Mouse (Mus musculus) c-Kit-positive CD71-positive TER-119-positive erythroid progenitor cells, embryonic 14.5 days (primary cell): Measurements from ENCODE around the gene Il20.

ENCODE experiments used
- DNase-seq: peaks from one replicate; pipeline ENCODE4 v3.0.0-alpha.2; 2013; ENCODE audit warnings: low spot score

The Il20 gene

GRCm38 (mm10) chr1:130865541-130866221, 45.6 kb downstream of the Il20 start, which contains the start of gene Fcmr:
Gene Fcmr (plus strand): TSS chr1:130865669.
- no peak for DNase-seq

DNA sequence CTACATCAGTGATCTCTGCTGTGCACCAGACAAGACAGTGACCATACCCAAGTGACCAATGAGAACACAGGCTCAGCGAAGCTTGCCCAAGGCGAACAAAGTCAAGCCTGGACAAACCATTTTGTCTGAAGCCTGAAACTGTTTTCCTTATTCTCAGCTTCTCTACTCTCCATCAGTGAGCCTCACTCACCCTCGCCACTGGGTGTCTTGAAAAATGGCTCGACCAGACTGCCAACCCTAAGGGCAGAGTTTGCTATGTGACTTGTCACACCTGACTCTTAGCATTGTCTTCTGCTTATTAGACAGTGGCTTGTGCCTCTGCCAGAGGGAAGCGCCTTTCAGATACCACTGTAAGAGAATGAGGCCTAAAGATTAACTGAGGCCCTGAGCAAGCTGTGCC, 46.5 kb downstream of the Il20 start:
- no peak for DNase-seq

DNA sequence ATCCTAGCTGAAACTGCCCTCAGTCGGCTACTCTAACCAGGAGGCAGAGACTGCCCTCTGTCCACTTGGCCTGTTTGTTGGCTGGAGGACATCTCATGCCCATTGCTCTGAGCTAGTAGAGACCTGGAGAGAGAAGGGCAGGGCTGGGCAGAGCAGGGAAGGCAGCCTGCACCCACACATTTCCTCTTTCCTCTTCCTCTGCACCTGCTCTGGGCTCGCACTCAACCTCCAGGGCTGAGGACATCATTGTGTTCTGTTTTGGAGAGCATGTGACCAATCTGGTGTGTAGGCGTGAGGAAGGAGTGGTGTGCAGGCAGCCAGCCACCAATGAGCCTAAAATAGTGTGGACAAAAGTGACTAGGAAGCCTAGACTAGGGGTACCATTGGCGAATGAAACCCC, 47.0 kb downstream of the Il20 start:
- no peak for DNase-seq

DNA sequence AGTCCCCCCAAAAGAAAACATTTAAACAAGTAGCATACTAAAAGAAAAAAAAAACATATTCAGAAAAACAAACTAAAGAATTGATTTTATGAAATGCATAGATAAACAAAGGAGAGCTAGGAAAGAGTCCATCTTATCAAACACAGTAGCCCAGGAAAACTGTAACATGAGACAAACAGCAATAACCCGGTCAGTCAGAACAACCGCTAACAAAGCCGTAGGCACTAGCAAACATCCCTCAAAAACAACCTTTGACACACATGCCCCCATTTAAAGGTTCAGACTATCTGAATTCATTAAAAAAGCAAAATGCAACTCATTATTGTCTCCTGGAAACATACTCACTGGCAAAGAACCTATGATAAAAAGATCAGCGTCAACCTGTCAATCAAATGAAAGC, 53.8 kb downstream of the Il20 start:
- no peak for DNase-seq
